Mouse (Mus musculus) neutrophil, adult 83 days (primary cell): ENCODE measurements around the gene St14. TPM values are rescaled to one million over a fixed set of nuclear protein-coding genes. Genes with fewer than 3 reads are reported as not detected.

Experiments used
- total RNA-seq, 2 experiments: library from RNA; stranded (reverse); gene quantifications; one replicate each; pipeline ENCODE4 v1.2.4; 2023

St14 gene
- total RNA-seq: 1 to 10 TPM; 1.5 TPM

DNA sequence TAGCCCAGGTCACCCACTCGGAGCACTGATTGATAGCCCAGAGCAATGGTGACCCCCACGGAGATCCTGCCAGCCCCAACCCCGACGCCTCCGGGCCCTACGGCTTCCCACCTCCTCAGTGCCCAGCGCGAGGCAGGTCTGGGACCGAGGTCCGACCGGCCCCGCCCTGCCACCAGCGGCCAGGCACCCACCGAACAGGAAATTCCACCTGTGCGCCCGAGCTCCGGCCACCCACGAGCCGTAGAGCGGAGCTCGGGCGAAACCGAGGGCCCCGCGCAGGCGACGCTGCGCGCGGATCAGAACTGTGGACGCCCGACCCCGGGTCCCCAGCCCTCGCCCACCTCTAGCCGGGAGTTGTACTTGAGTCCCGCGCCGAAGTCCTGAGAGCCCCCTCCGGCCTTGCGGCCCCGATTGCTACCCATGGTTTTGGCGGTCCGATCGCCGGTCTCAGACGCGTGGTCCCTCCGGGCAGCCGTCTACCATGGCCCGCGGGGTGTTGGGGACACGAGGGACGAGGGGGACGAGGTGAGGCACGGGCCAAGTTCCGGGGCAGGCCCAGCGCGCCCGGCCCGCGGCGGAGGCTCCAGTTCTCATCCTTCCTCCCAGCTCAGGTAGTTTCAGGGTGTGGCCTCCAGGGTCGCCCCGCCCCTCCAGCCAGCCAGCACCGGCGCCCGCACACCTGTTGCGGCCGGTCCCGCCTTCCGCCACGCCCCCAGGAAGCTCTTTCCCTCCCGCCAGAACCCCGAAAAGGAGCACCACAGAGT, at the start of gene St14:
St14 (minus strand) TSS at position 649 of the 764 bp plus-strand sequence.

Other genes with a start within 250 kb of the St14 start
- gene Adamts15, start 209.4 kb downstream of the St14 start, total RNA-seq: under 1 TPM in 1 of 2 experiments, not detected in 1; 0.11 TPM
- not detected for gene Adamts8, start 189.3 kb downstream of the St14 start, total RNA-seq
- 10 to 100 TPM; 27.2 to 30.2 TPM for gene Zbtb44, start 101.2 kb downstream of the St14 start, total RNA-seq
- 10 to 100 TPM; 61.4 to 66.6 TPM for gene Aplp2, start 80.0 kb upstream of the St14 start, total RNA-seq
- gene Prdm10, start 148.7 kb upstream of the St14 start, total RNA-seq: 10 to 100 TPM; 13.9 to 14.7 TPM